Mouse (Mus musculus) frontal cortex, postnatal 25 days (tissue): Measurements from ENCODE around the gene Spred1.
"Not testable (repeated sequence)": the region's sequence is repeated elsewhere in the genome, so short reads cannot be mapped to it uniquely, and the experiment has no call there.

ENCODE experiments used
- DNase-seq, 2 experiments: peaks; one replicate each; pipeline ENCODE4 v3.0.0; 2022; ENCODE audit warnings: low spot score in 2 of 2

The Spred1 gene

DNA sequence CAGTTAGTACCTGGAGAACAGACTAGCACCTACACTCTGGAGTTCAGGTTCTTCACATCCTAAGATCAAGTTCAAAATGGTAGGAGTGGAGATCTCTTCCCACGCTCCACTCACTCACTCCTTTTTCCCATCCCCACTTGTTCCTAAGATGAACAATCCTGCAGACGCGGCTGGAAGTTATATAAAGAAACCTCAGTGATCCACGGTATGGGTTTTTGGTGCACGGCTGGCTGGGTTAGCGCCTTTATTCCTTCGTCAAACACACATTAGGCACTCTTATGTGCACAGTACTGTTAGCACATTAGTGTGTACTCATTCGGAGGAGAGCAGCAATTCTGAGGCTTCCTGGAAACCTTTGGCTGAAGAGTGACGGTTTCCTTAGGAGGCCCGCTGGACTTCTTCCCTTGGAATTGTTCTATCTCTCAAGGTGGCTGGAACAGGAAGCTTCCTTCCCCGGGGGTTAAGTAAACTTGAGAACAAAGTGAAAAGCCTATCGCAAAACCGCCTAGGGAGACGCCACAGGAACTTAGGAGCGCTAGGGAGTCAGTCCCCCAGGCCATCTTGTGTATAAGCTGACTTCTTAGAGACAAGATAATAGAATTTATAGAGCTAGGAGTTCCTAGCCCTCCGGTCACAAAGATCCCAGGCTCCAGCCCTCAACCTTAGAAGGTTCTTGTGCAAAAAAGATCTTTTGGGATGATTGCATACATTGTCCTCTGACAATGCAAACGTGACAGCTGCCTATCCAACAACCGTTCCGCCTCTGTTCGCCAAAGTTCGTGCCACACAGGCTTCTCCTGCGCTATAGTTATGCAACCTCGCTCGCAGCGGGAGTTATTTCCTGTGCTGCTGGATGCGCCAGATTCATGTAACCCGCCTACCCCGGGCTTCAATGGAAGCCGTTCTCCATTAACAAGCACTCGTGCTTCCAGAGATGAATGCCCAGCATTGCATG, 1.6 kb upstream of the Spred1 start:
- DNase-seq: peak; percentile 68 to 76

DNA sequence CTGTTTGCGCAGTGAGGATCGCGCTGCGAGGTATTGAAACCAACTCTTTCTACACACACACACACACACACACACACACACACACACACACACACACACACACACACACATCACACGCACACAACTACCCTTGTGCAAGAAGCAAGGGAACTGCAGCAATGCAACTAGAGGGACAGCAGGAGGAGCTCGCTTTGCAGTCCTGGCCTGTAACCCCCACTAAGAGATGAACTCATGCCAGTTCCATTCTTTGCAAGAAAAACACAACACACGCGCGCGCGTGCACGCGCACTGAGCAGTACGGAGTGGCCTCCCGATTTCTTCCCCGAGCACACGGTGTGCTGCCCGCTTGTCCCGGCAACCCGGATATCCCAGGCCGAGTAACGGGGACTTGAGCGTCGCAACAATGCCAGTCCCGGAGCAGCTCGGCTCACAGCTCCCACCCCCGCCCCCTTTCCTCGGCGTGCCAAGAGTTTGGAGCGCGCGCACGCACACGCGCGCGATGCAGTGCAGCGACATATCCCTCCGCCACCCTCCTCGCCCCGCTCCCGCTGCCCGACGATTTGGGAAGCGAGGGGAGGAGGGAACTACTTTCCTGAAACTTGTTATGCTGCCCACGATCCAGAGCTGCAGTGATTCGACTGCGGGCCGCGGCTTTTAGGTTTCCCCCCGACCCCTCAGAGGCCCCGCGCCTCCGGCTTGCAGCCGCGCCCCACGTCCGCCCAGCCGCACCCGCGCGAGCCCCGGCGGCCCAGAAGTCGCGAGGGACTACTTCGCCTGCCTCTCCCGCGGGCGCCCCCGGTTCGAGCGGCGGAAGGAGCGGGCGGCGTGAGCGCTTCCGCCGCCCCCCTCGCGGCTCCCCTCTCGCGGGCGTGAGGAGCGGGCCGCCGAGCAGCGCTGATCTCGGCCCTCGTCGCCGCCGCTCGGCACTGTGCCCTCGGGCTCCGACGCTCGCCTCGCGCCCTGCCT, 645 bp upstream of the Spred1 start:
- DNase-seq: peak; percentile 80 to 81

GRCm38 (mm10) chr2:117121984-117122605, 921 bp downstream of the Spred1 start:
- no peak for DNase-seq

- DNase-seq: peak in 1 of 2 experiments; percentile 34
Observed at GRCm38 (mm10) chr2:117122701-117123337, 1.6 kb downstream of the Spred1 start.

GRCm38 (mm10) chr2:117123701-117124100, 2.5 kb downstream of the Spred1 start:
- no peak for DNase-seq

- no peak for DNase-seq
Observed at GRCm38 (mm10) chr2:117124839-117125238, 3.7 kb downstream of the Spred1 start.

DNA sequence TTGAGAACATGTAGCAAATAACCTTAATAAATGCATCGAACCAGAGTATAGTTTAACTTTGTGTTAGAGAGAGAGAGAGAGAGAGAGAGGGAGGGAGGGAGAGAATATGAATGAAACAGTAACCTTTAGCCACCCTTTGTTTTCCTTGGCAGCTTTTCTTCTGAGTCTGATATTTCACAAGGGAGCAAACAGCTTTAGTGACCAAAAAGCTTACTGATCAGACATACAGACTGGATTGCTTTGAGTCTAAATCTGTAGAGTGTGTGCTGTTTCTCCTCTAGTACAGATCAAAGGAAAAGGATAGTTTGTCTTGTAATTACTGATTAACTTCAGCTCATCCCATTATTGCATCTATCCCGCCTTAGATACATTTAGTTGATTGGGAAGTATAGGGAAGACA, 8.0 kb downstream of the Spred1 start:
- DNase-seq: no peak

GRCm38 (mm10) chr2:117131041-117131440, 9.9 kb downstream of the Spred1 start:
- DNase-seq: not testable (repeated sequence)

DNA sequence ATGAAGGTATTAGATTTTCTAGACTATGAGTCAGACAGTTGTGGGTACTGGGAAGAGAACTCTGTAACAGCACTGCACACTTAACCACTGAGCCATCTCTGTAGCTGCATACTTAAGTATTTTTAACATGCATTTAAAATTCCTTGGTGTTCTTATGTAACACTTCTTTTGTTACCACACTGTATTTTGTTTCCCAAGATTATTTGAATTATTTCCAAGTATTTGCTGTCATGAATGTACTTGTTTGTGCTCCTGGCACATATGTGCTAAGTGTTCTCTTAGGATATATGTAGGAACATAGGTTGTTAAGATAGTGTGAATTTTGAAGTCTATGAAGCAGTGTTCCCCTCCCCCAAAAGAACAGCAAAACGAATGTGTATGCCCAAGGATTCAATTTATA, 10.7 kb downstream of the Spred1 start:
- no peak for DNase-seq

- no peak for DNase-seq
Observed at GRCm38 (mm10) chr2:117133541-117133940, 12.4 kb downstream of the Spred1 start.

- no peak for DNase-seq
Observed at GRCm38 (mm10) chr2:117137751-117138150, 16.6 kb downstream of the Spred1 start.

- DNase-seq: no peak
Observed at GRCm38 (mm10) chr2:117138932-117139331, 17.8 kb downstream of the Spred1 start.

DNA sequence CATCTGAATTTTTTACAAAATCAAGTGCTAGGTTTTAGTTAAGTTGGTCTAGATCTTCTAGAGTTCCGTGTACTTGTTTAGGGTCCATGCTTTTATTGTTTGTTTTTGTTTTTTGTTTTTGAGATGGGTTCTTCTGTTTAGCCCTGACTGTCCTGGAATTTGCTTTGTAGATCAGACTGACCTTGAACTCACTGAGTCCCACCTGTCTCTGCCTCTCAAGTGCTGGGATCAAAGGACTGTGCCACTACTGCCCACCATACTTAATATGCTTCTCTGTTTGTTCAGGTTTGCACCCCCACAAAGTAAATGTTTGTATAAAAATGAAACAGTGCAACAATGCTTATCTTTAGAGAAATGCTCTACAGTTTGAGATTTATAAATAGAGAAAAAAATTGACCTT, 18.8 kb downstream of the Spred1 start:
- DNase-seq: no peak

GRCm38 (mm10) chr2:117143106-117143505, 21.9 kb downstream of the Spred1 start:
- no peak for DNase-seq

- no peak for DNase-seq
Observed at GRCm38 (mm10) chr2:117146026-117146425, 24.9 kb downstream of the Spred1 start.

DNA sequence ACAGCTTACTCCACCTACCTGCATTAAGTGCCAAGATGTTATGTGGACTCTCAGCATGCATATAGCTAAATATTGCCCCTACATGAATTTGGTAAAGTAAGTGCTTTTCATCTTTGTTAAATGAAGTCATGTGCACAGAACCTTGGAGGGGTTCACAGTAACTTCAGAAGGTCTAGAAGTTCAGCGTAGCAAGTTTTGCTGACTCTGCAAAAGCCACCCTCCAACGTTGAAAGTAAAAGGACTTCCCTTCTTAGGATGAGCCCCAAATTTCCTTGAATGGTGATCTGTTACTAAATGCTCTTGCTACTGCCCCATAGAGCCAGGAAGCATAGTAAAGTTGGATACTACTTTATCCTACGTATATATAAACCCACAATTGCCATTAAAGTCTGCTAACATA, 25.4 kb downstream of the Spred1 start:
- no peak for DNase-seq

- DNase-seq: no peak
Observed at GRCm38 (mm10) chr2:117152161-117152560, 31.0 kb downstream of the Spred1 start.

DNA sequence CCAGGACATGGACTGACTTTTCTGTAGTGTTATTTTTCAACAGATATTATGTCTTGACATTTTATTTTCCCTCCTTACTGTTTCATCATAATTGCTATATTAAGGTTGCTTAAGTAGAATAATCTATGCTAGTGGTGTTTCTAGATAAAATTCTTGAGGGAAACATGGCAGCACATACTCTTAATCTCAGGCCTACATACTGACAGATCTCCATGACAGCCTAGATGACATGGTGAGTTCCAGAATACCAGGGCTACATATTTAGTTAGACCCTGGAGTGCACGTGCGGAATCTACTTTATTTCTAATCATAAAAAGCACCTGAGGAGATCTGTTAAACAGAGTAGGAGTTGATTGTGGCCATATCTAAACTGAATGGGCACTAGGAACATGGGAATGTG, 47.2 kb downstream of the Spred1 start:
- DNase-seq: no peak

GRCm38 (mm10) chr2:117169037-117169436, 47.9 kb downstream of the Spred1 start:
- no peak for DNase-seq

GRCm38 (mm10) chr2:117172981-117173380, 51.8 kb downstream of the Spred1 start:
- no peak for DNase-seq

GRCm38 (mm10) chr2:117176066-117176465, 54.9 kb downstream of the Spred1 start:
- no peak for DNase-seq
